Mouse (Mus musculus) liver, embryonic 14.5 days (tissue): ENCODE data around the gene Minos1. TPM values are rescaled to one million over a fixed set of nuclear protein-coding genes. Genes with fewer than 3 reads are reported as not detected.

Experiments
- ATAC-seq: fragments of 200-750 bp; cut with Nextera tagmentation; 2 replicates; pipeline ENCODE4 v1.8.0; 2017; ENCODE audit warnings: moderate number of reproducible peaks, mild to moderate bottlenecking, moderate library complexity; ENCODE audit not compliant: insufficient read depth
- DNase-seq, 3 experiments: peaks; one replicate each; pipeline ENCODE4 v3.0.0-alpha.2; 2012 to 2013; ENCODE audit warnings: low read depth in 3 of 3, low spot score in 3 of 3
- H3K27ac ChIP-seq: fragments of 300-500 bp; sonication (generic); 2 replicates; pipeline ENCODE4 v1.5.1; 2014; ENCODE audit warnings: moderate library complexity, mild to moderate bottlenecking, control low read depth, inconsistent platforms
- H3K27me3 ChIP-seq: fragments of 300-500 bp; sonication (generic); 2 replicates; pipeline ENCODE4 v1.6.1; 2014; ENCODE audit warnings: mild to moderate bottlenecking, low read length, moderate library complexity; ENCODE audit not compliant: control insufficient read depth, insufficient read depth
- H3K36me3 ChIP-seq: fragments of 300-500 bp; sonication (generic); replicated peaks from 2 replicates; pipeline ENCODE4 v1.6.1; 2014; ENCODE audit warnings: low read depth; ENCODE audit not compliant: control insufficient read depth, insufficient read depth
- H3K4me1 ChIP-seq, 2 experiments: fragments of 200-500 bp in 1 of 2; fragments of 300-500 bp in 1 of 2; sonication (generic) in 1 of 2; replicated peaks; 2 replicates each; pipeline ENCODE4 v1.6.1; 2012 to 2014; ENCODE audit warnings: antibody characterized with exemption in 1 of 2, inconsistent platforms in 1 of 2, low read length in 1 of 2; ENCODE audit not compliant: control insufficient read depth in 2 of 2, insufficient read depth in 2 of 2
- H3K4me2 ChIP-seq: fragments of 300-500 bp; sonication (generic); 2 replicates; pipeline ENCODE4 v1.6.1; 2014; ENCODE audit warnings: low read depth, mild to moderate bottlenecking, control low read depth, moderate library complexity
- H3K4me3 ChIP-seq, 2 experiments: fragments of 200-500 bp in 1 of 2; fragments of 300-500 bp in 1 of 2; sonication (generic) in 1 of 2; 2 replicates each; pipeline ENCODE4 v1.5.1; 2012 to 2014; ENCODE audit warnings: low read depth in 2 of 2, low read length in 2 of 2, mild to moderate bottlenecking in 2 of 2, control low read depth in 1 of 2, inconsistent platforms in 1 of 2, moderate library complexity in 1 of 2; ENCODE audit not compliant: insufficient read depth in 1 of 2
- H3K9ac ChIP-seq: fragments of 300-500 bp; sonication (generic); replicated peaks from 2 replicates; pipeline ENCODE4 v1.6.1; 2014; ENCODE audit warnings: mild to moderate bottlenecking, control low read depth, moderate library complexity
- H3K9me3 ChIP-seq: fragments of 300-500 bp; sonication (generic); 2 replicates; pipeline ENCODE4 v1.6.1; 2016; ENCODE audit warnings: low read length, mixed read lengths; ENCODE audit not compliant: control insufficient read depth
- CTCF ChIP-seq: IDR thresholded peaks from 2 replicates; pipeline ENCODE4 v1.5.1; 2016; ENCODE audit warnings: antibody characterized with exemption, low read depth, control low read depth
- EP300 ChIP-seq: IDR thresholded peaks from 2 replicates; pipeline ENCODE4 v1.6.1; 2016; ENCODE audit warnings: antibody characterized with exemption, low read depth
- WGBS: fragments of 180-500 bp; shearing (Covaris S2); extraction: QIAGEN DNeasy Blood & Tissue Kit; methylation state at CpG from one replicate; pipeline ENCODE4 v1.1.7; 2014; ENCODE audit not compliant: insufficient replicate concordance; 5-methylcytosine and 5-hydroxymethylcytosine counted together
- polyA plus RNA-seq, 2 experiments: library from polyadenylated mRNA; depleted of rRNA in 1 of 2; stranded (reverse) in 1 of 2; unstranded in 1 of 2; fragments of >200 nt; fragmentation: Nextera tagmentation in 1 of 2; extraction: Ambion mirVana in 1 of 2; gene quantifications; 2 replicates each; pipeline versions ENCODE4 v1.2.1 to v1.2.3; 2012 to 2014

Minos1 gene
- polyA plus RNA-seq, 2 experiments, result 94.0 to 424 TPM

DNA sequence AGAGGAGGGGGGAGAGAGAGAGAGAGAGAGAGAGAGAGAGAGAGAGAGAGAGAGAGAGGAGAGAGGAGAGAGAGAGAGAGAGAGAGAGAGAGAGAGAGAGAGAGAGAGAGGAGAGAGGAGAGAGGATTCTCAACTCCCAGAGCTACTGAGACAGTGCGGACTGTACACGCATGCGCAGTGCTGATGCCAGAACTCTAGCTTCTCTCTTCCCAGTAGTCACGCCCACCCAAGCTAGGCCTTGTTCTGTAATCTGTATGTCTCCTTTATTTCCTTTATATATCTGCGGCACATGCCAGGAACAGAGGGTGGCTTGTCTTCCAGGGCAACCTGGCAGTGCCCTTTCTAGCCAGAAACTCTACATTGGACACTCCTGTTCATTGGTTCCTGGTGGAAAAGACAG, 66.1 kb downstream of the Minos1 start:
- Histone ChIP-seq H3K27me3 (no peaks in the 10 kb centered on the region), H3K4me3 (no peak overlapping the region), H3K36me3 (no peaks in the 10 kb centered on the region), H3K4me2 (no peak overlapping the region), H3K9ac (no peak overlapping the region), H3K4me1 (no peaks in the 10 kb centered on the region), H3K27ac (no peak overlapping the region), H3K9me3 (no peaks in the 10 kb centered on the region)
- DNase-seq (no peak), ATAC-seq (no peak)
- WGBS, result 79% methylated on average over 5 of the region's 5 CpGs
- TF ChIP-seq CTCF (no peak), EP300 (no peak)

DNA sequence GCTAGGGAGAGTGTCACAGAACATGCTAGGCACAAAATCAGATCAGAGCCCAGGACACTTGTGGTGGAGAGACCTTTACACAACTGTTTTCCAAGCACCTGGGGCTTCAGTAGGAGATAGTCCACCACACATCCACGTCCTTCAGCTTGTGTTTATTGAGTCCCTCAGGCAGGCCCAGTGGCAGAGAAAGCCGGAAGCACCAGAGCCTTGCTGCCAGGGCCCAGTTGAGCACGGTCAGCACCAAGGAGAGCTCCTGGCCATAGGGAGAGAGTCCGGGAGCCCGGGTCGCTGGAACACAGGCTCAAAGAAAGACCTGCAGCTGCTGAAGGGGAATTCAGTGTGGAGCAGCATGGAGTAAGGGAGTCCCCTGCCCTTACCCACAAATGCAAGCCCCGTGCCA, 71.3 kb downstream of the Minos1 start:
- Histone ChIP-seq H3K9me3 (no peaks in the 10 kb centered on the region), H3K9ac (no peak overlapping the region), H3K4me1 (no peaks in the 10 kb centered on the region), H3K27ac (no peak overlapping the region), H3K4me3 (no peak overlapping the region), H3K4me2 (no peak overlapping the region), H3K36me3 (no peaks in the 10 kb centered on the region), H3K27me3 (no peaks in the 10 kb centered on the region)
- ATAC-seq (no peak), DNase-seq (no peak)
- TF ChIP-seq EP300, result no peak
- TF ChIP-seq CTCF, result no peak
- 10% methylated on average over 7 of the region's 7 CpGs for WGBS

DNA sequence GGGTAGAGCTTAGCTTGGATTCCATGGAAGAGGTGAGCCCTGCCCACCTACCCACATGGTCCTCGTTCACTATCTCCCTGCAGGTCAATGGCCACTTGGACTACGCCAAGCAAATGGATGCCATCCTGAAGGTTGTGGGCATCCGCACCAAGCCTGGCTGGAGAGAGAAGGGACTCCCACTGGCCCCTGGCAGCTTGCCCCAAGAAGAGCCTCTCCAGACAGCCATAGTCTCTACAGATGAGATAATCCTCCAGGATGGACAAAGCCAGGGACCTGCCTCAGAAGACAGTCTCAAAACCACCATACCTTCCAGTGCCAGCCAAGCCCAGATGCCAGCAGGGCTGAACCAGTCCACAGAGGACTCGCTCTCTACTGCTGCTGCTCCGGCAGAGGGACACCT, 72.9 kb downstream of the Minos1 start:
- H3K4me2 ChIP-seq, result no peak overlapping the region
- H3K4me3 ChIP-seq, result no peak overlapping the region
- H3K9me3 ChIP-seq, result no peaks in the 10 kb centered on the region
- DNase-seq (no peak), ATAC-seq (no peak)
- no peak overlapping the region for H3K27ac ChIP-seq
- no peak overlapping the region for H3K9ac ChIP-seq
- no peaks in the 10 kb centered on the region for H3K36me3 ChIP-seq
- WGBS, result 66% methylated on average over 5 of the region's 5 CpGs
- H3K27me3 ChIP-seq, result no peaks in the 10 kb centered on the region
- TF ChIP-seq EP300, result no peak
- no peak for TF ChIP-seq CTCF
- H3K4me1 ChIP-seq, result no peaks in the 10 kb centered on the region

DNA sequence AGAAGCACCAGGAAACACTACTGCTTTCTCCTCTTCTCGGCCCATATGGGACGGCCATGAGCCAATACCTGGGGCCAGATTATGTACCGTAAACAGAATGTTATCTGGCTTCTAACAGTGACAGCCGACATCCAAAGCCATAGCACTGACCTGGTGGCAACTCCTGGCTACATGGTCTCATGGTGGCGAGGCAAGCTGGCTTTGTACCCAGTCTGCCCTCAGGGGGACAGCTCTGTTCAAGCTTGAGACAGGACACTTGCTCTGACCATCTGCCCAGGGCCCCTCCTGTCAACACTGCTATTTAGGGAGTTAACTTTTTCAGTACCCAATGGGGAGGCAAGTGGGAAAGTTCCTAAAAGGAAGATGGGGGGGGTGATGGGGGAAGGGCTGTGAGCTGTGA, 73.6 kb downstream of the Minos1 start:
- H3K36me3 ChIP-seq, result no peaks in the 10 kb centered on the region
- H3K4me2 ChIP-seq, result no peak overlapping the region
- no peaks in the 10 kb centered on the region for H3K27me3 ChIP-seq
- DNase-seq, result no peak
- H3K27ac ChIP-seq, result no peak overlapping the region
- H3K9ac ChIP-seq, result no peak overlapping the region
- TF ChIP-seq EP300 (no peak), CTCF (no peak)
- H3K9me3 ChIP-seq, result no peaks in the 10 kb centered on the region
- no peaks in the 10 kb centered on the region for H3K4me1 ChIP-seq
- no peak overlapping the region for H3K4me3 ChIP-seq
- ATAC-seq, result no peak
- 55% methylated on average over 5 of the region's 5 CpGs for WGBS

GRCm38 (mm10) chr4:139055744-139056143, 75.2 kb downstream of the Minos1 start:
- no peaks in the 10 kb centered on the region for H3K36me3 ChIP-seq
- WGBS, result 56% methylated on average over 3 of the region's 3 CpGs
- no peak overlapping the region for H3K4me2 ChIP-seq
- no peaks in the 10 kb centered on the region for H3K4me1 ChIP-seq
- TF ChIP-seq EP300, result no peak
- no peak for TF ChIP-seq CTCF
- H3K27ac ChIP-seq, result no peak overlapping the region
- H3K4me3 ChIP-seq, result no peak overlapping the region
- ATAC-seq (no peak), DNase-seq (no peak)
- no peaks in the 10 kb centered on the region for H3K27me3 ChIP-seq
- H3K9ac ChIP-seq, result no peak overlapping the region
- no peaks in the 10 kb centered on the region for H3K9me3 ChIP-seq
